Mouse (Mus musculus): Measurements from ENCODE around the gene BC107364. TPM values are rescaled to one million over a fixed set of nuclear protein-coding genes. Genes with fewer than 3 reads are reported as not detected.
"Not testable (repeated sequence)": the region's sequence is repeated elsewhere in the genome, so short reads cannot be mapped to it uniquely, and the experiment has no call there.

Gene BC107364
- polyA plus RNA-seq, 1 experiment from 2014 or later: not detected

- H3K36me3 ChIP-seq: no peaks in the 10 kb centered on the region
- H3K4me3 ChIP-seq (replicated peaks): no peak overlapping the region
- no peak overlapping the region for H3K4me2 ChIP-seq
- WGBS: 96% methylated on average over 3 of the region's 3 CpGs
- ATAC-seq (replicated peaks; ENCODE audit: low FRiP score): no peak
- H3K4me1 ChIP-seq: peaks cover 7% of the 10 kb centered on the region
- no peak overlapping the region for H3K9ac ChIP-seq
- no peak overlapping the region for H3K27ac ChIP-seq
- no peaks in the 10 kb centered on the region for H3K27me3 ChIP-seq
- H3K9me3 ChIP-seq (replicated peaks): no peaks in the 10 kb centered on the region
These were observed 42.8 kb upstream of the BC107364 start for GRCm38 (mm10) chr3:96494912-96495311.

GRCm38 (mm10) chr3:96494456-96494855 lies 42.4 kb upstream of the BC107364 start:
- H3K27ac ChIP-seq; H3K9me3 ChIP-seq (replicated peaks); H3K27me3 ChIP-seq; H3K4me2 ChIP-seq; H3K9ac ChIP-seq; H3K4me3 ChIP-seq (replicated peaks); H3K4me1 ChIP-seq; ATAC-seq (replicated peaks; ENCODE audit: low FRiP score); H3K36me3 ChIP-seq: not testable (repeated sequence)
- 91% methylated on average over 7 of the region's 11 CpGs for whole genome bisulfite sequencing

- H3K36me3 ChIP-seq; H3K27me3 ChIP-seq; H3K4me3 ChIP-seq (replicated peaks); ATAC-seq (replicated peaks; ENCODE audit: low FRiP score); H3K9ac ChIP-seq; H3K4me2 ChIP-seq; H3K9me3 ChIP-seq (replicated peaks): not testable (repeated sequence)
- Histone ChIP-seq H3K27ac (peak overlapping the region; percentile 83), H3K4me1 (peaks cover 17% of the 10 kb centered on the region; the same call in 1 of the 2 replicates)
- 77% methylated on average over 7 of the region's 8 CpGs for WGBS
These were observed 37.5 kb upstream of the BC107364 start for GRCm38 (mm10) chr3:96489636-96490035.

GRCm38 (mm10) chr3:96488907-96489629 lies 37.0 kb upstream of the BC107364 start:
- 0% methylated on average over 9 of the region's 31 CpGs for WGBS
- Histone ChIP-seq H3K27ac (peak overlapping the region; percentile 86), H3K4me2 (0 out of 2 replicates have a peak overlapping the region, but pooled peaks have one; percentile 30), H3K4me3 (replicated peaks) (peak overlapping the region; percentile 26; the same call in 1 of the 2 replicates), H3K27me3 (peaks cover 11% of the 10 kb centered on the region; the same call in 1 of the 2 replicates), H3K4me1 (peaks cover 17% of the 10 kb centered on the region; the same call in 1 of the 2 replicates)
- H3K9me3 ChIP-seq (replicated peaks); H3K36me3 ChIP-seq; H3K9ac ChIP-seq: not testable (repeated sequence)
- ATAC-seq (replicated peaks; ENCODE audit: low FRiP score): peak; percentile 76

GRCm38 (mm10) chr3:96488290-96488906 lies 36.3 kb upstream of the BC107364 start:
- H3K4me2 ChIP-seq: peak overlapping the region; percentile 65
- H3K9ac ChIP-seq: peak overlapping the region; percentile 29; the same call in 1 of the 2 replicates
- H3K36me3 ChIP-seq; H3K9me3 ChIP-seq (replicated peaks): not testable (repeated sequence)
- H3K4me3 ChIP-seq (replicated peaks): peak overlapping the region; percentile 38
- H3K27me3 ChIP-seq: peaks cover 16% of the 10 kb centered on the region; the same call in 1 of the 2 replicates
- peaks cover 17% of the 10 kb centered on the region; the same call in 1 of the 2 replicates for H3K4me1 ChIP-seq
- peak; percentile 88 for ATAC-seq (replicated peaks; ENCODE audit: low FRiP score)
- H3K27ac ChIP-seq: peak overlapping the region; percentile 93
- 4% methylated on average over 4 of the region's 55 CpGs for WGBS

- WGBS: 5% methylated on average over 26 of the region's 26 CpGs
- Histone ChIP-seq H3K4me1 (peaks cover 17% of the 10 kb centered on the region; the same call in 1 of the 2 replicates), H3K9ac (peak overlapping the region; percentile 29), H3K27me3 (peaks cover 19% of the 10 kb centered on the region; the same call in 1 of the 2 replicates), H3K36me3 (no peaks in the 10 kb centered on the region), H3K27ac (peak overlapping the region; percentile 93), H3K4me3 (replicated peaks) (peak overlapping the region; percentile 38), H3K9me3 (replicated peaks) (no peaks in the 10 kb centered on the region), H3K4me2 (peak overlapping the region; percentile 65)
- no peak for ATAC-seq (replicated peaks; ENCODE audit: low FRiP score)
These were observed 35.6 kb upstream of the BC107364 start for GRCm38 (mm10) chr3:96487596-96488289.

- Histone ChIP-seq H3K4me3 (replicated peaks) (peak overlapping the region; percentile 38), H3K4me1 (peaks cover 17% of the 10 kb centered on the region; the same call in 1 of the 2 replicates), H3K4me2 (peak overlapping the region; percentile 65), H3K27ac (0 out of 2 replicates have a peak overlapping the region, but pooled peaks have one; percentile 93), H3K27me3 (peaks cover 19% of the 10 kb centered on the region; the same call in 1 of the 2 replicates)
- H3K9me3 ChIP-seq (replicated peaks); H3K9ac ChIP-seq; H3K36me3 ChIP-seq: not testable (repeated sequence)
- WGBS: 14% methylated on average over 6 of the region's 38 CpGs
- peak; percentile 88 for ATAC-seq (replicated peaks; ENCODE audit: low FRiP score)
These were observed 34.9 kb upstream of the BC107364 start for GRCm38 (mm10) chr3:96486828-96487559.

GRCm38 (mm10) chr3:96486064-96486827 lies 34.1 kb upstream of the BC107364 start:
- H3K9me3 ChIP-seq (replicated peaks); H3K4me3 ChIP-seq (replicated peaks); H3K27ac ChIP-seq; H3K4me2 ChIP-seq; H3K36me3 ChIP-seq; H3K9ac ChIP-seq: not testable (repeated sequence)
- WGBS: 0% methylated on average over 4 of the region's 34 CpGs
- Histone ChIP-seq H3K27me3 (peaks cover 19% of the 10 kb centered on the region; the same call in 1 of the 2 replicates), H3K4me1 (peaks cover 17% of the 10 kb centered on the region; the same call in 1 of the 2 replicates)
- ATAC-seq (replicated peaks; ENCODE audit: low FRiP score): peak; percentile 73

GRCm38 (mm10) chr3:96485361-96485760 lies 33.3 kb upstream of the BC107364 start:
- H3K36me3 ChIP-seq: no peaks in the 10 kb centered on the region
- H3K9ac ChIP-seq: no peak overlapping the region
- peaks cover 19% of the 10 kb centered on the region; the same call in 1 of the 2 replicates for H3K27me3 ChIP-seq
- 0 out of 2 replicates have a peak overlapping the region, but pooled peaks have one; percentile 16 for H3K4me2 ChIP-seq
- H3K27ac ChIP-seq: no peak overlapping the region
- peaks cover 17% of the 10 kb centered on the region; the same call in 1 of the 2 replicates for H3K4me1 ChIP-seq
- no peak for ATAC-seq (replicated peaks; ENCODE audit: low FRiP score)
- 89% methylated on average over 2 of the region's 2 CpGs for WGBS
- no peak overlapping the region for H3K4me3 ChIP-seq (replicated peaks)
- no peaks in the 10 kb centered on the region for H3K9me3 ChIP-seq (replicated peaks)

GRCm38 (mm10) chr3:96484921-96485320 lies 32.8 kb upstream of the BC107364 start:
- H3K4me3 ChIP-seq (replicated peaks): no peak overlapping the region
- H3K36me3 ChIP-seq: no peaks in the 10 kb centered on the region
- H3K4me1 ChIP-seq: peaks cover 17% of the 10 kb centered on the region; the same call in 1 of the 2 replicates
- 0 out of 2 replicates have a peak overlapping the region, but pooled peaks have one; percentile 16 for H3K4me2 ChIP-seq
- peaks cover 19% of the 10 kb centered on the region; the same call in 1 of the 2 replicates for H3K27me3 ChIP-seq
- no peak for ATAC-seq (replicated peaks; ENCODE audit: low FRiP score)
- no peak overlapping the region for H3K27ac ChIP-seq
- no peak overlapping the region for H3K9ac ChIP-seq
- H3K9me3 ChIP-seq (replicated peaks): no peaks in the 10 kb centered on the region
- WGBS: 82% methylated on average over 4 of the region's 4 CpGs
